Mouse (Mus musculus) left cerebral cortex, postnatal 36 days (tissue): ENCODE data around the gene Vegfd. TPM values are rescaled to one million over a fixed set of nuclear protein-coding genes. Genes with fewer than 3 reads are reported as not detected.

Source experiments
- DNase-seq, 2 experiments: peaks; one replicate each; pipeline ENCODE4 v3.0.0; 2021 to 2022; ENCODE audit warnings: low spot score in 2 of 2, mixed read lengths in 1 of 2
- intact Hi-C: fragments of 180-260 bp; cut with DNase I; formaldehyde crosslinking; loops from one replicate; pipeline ENCODE4 v1.15.1; 2025
- total RNA-seq, 2 experiments: library from RNA; stranded (reverse); gene quantifications; 2 replicates each; pipeline ENCODE4 v1.2.3; 2021

The Vegfd gene
- total RNA-seq, 2 experiments from 2014 or later, result 1.8 to 2.3 TPM

DNA sequence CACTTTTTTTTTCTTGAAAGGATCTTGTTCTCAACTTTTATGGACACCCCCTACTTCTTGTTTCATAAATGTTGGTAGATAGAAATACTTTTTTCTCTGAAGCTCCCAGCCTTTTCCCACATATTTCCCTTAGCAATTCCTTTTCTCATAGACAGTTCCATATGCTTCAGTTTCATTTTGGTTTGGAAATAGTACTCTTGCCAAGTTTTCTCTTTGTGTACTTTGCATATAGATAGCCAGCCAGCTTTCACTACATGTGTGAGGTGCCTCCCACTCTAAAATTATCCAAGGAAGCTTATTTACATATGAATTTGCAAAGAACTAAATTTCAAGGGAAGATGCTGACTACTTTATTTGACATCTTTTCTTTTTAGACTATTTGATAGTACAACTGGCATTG is 44.8 kb downstream of the Vegfd start:
- intact Hi-C loops, result no loop called here
- no peak for DNase-seq

GRCm38 (mm10) chrX:164419471-164419939 is 46.3 kb downstream of the Vegfd start, which contains the start of gene Piga:
Piga (plus strand) TSS chrX:164419787.
- intact Hi-C loops, result no loop called here

DNA sequence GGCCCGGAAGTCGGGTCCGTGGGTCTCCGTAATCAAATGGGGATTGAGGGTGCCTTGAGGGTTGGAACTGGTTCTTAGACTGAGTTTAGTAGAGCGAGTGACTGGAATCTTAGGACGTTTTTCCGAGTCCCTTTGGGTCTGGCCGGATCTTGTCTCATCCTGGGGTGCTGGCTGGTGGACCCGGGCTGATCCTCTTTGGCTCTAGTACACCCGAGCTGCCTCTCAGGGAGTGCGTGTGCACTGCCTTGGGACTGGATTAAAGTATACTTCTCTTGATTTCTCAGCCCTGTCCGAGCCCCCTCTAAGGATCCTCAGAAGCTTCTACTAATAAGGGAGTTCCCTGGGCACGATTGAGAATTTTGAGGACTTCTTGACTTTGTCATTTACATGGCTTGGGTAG is 46.8 kb downstream of the Vegfd start:
- no peak for DNase-seq
- intact Hi-C loops, result no loop called here

More at GRCm38 (mm10) chrX:164419471-164419939, 46.3 kb downstream of the Vegfd start, which contains the start of gene Piga:
- peak; percentile 89 to 90 for DNase-seq

DNA sequence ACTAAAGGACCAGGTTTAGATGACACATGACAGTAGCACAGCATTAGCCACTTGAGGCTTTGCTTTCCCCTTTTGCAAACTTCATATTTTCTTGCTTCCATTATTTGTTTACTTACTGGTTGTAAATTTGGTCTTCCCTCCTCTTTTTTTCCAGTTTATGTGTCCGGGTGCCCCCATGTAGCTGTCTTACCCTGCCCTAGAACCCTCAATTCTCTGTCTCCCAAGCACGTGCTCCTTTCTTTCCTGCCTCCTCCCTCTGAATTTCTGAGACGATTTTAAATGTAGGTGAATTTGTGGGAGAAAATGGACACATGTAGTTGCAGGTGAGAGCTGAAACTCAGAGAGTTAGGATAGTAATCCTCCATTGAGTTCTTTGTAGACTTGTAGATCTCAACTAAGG is 47.3 kb downstream of the Vegfd start:
- intact Hi-C loops, result no loop called here
- no peak for DNase-seq

DNA sequence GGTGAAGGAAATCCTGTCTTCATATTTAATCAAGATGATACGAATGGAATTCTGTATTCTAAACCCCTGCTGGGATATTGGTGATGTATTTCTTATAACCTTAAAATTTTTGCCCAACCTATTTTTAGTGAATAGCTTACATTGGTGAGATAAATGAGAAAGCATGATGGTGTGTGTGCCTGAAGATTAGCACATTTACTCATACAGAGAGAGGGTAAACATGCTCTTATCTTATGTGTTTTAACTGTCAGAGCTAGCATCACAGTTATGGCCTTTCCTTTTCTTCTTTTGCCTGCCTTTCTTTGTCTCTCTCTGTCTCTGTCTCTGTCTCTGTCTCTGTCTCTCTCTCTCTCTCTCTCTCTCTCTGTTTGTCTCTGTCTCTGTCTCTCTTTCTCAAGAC is 51.6 kb downstream of the Vegfd start:
- no peak for DNase-seq
- intact Hi-C loops, result no loop called here

GRCm38 (mm10) chrX:164427295-164427694 is 54.1 kb downstream of the Vegfd start:
- intact Hi-C loops, result no loop called here
- no peak for DNase-seq

GRCm38 (mm10) chrX:164428224-164428623 is 55.0 kb downstream of the Vegfd start:
- no peak for DNase-seq
- intact Hi-C loops, result no loop called here

DNA sequence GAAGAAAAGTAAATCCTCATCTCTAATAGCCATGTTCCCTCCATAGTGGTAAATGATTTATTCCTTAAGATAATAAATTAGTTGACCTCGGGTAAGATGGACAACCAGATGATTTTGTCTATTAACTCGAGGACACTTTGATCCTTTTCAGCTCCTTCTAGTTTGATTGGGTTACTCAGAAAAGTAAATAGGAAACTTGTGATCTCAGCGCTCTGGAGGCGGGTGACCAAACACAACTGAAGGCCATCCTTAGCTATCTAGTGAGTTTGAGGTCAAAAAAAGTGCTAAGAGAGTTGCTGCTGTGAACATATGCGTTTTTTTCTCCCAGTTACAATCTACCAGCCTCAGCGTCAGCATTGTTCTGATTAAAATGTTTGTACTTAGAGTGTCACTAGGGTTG is 57.4 kb downstream of the Vegfd start:
- no peak for DNase-seq
- intact Hi-C loops, result no loop called here

- intact Hi-C loops, result no loop called here
Measured at GRCm38 (mm10) chrX:164431133-164431532, 58.0 kb downstream of the Vegfd start.

GRCm38 (mm10) chrX:164431541-164431940 is 58.4 kb downstream of the Vegfd start:
- intact Hi-C loops, result no loop called here
- DNase-seq, result no peak

More at GRCm38 (mm10) chrX:164431133-164431532, 58.0 kb downstream of the Vegfd start:
- no peak for DNase-seq

DNA sequence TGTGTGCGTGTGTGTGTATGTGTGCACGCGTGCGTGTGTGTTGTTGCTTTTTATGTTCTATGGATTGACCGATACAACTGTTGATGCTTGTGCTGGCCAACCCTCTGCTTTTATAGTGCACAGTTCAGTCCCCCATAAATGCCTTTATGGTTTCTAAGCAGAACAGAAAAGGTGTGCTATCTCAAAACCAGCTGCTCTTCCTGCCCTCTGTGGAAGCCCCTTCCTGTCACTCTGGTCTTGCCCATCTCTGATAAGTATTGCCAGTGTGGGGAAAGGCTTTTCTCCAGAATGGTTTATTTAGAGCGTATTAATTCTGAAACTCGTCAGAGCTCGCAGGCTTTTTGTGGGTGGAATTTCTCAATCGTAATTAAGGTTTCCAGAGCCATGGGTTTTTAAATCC is 59.5 kb downstream of the Vegfd start:
- intact Hi-C loops, result no loop called here
- no peak for DNase-seq

DNA sequence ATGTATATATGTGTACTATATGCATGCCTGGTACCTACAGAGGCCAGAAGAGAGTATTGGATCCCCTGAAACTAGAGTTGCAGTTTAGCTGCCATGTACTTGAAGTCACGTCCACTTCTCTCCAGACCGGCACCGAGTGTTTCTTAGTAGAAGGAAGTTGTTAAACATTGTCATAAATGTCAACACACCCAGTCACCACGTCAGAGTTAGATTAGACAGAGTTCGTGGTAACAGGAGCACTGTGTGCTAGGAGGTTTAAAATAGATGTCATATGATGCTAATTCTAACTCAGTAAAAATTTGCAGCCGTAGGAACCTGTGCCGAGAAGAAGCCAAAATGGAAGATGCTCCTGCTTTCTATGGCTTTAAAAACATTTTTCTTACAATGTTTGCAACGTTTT is 63.5 kb downstream of the Vegfd start, which contains the start of gene Asb11:
Gene Asb11, plus strand, starts transcription at position 286 of the 400 bp plus-strand sequence.
- intact Hi-C loops, result no loop called here
- no peak for DNase-seq

DNA sequence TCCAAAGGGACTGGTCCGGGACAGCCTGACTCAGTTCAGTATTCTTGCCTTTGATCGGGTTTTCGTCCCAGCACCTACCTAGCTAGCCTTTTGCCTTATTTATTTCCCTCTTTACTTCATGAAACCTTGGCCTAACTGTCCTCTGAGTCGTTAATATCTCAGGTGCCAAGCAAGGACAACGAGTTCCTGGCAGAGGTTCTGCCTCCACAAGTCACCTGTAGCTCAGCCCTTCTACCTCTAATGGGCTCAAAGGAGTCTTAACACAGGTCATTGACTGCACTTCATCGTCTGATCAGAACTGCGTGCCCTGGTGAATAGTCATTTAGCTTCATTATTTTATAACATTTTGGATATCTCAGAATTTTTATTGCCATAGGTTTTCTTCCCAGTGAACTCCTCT is 66.3 kb downstream of the Vegfd start:
- DNase-seq, result no peak
- intact Hi-C loops, result no loop called here

GRCm38 (mm10) chrX:164440140-164440539 is 67.0 kb downstream of the Vegfd start:
- intact Hi-C loops, result no loop called here
- DNase-seq, result no peak

- no peak for DNase-seq
- intact Hi-C loops, result no loop called here
Measured at GRCm38 (mm10) chrX:164440703-164441102, 67.5 kb downstream of the Vegfd start.

- DNase-seq, result no peak
- intact Hi-C loops, result no loop called here
Measured at GRCm38 (mm10) chrX:164441306-164441705, 68.1 kb downstream of the Vegfd start.

GRCm38 (mm10) chrX:164445601-164446000 is 72.4 kb downstream of the Vegfd start:
- intact Hi-C loops, result no loop called here
- no peak for DNase-seq

DNA sequence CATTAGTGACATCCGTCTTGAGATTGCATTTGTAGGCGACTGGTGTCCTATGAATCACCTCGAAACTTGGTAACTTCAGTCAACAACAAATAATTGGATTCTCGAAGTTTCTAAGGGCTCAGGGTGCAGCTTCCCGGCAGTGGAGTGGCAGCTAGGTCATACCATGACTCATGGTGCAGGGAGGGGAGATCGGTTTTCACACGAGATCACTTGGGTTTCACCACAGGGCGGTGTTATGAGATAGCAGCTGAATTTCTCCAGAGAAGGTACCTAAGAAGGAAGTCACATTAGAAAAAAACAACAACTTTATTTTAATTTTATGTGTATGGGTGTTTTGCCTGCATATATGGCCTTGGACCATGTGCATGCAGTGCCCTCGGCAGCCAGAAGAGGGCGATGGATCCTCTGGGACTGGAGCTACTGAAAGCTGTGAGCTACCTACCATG is 73.0 kb downstream of the Vegfd start:
- no peak for DNase-seq
- intact Hi-C loops, result no loop called here

GRCm38 (mm10) chrX:164446835-164447681 is 73.9 kb downstream of the Vegfd start:
- intact Hi-C loops, result no loop called here

GRCm38 (mm10) chrX:164447682-164448071 is 74.5 kb downstream of the Vegfd start:
- intact Hi-C loops, result no loop called here
- DNase-seq, result no peak

More at GRCm38 (mm10) chrX:164446835-164447681, 73.9 kb downstream of the Vegfd start:
- no peak for DNase-seq

DNA sequence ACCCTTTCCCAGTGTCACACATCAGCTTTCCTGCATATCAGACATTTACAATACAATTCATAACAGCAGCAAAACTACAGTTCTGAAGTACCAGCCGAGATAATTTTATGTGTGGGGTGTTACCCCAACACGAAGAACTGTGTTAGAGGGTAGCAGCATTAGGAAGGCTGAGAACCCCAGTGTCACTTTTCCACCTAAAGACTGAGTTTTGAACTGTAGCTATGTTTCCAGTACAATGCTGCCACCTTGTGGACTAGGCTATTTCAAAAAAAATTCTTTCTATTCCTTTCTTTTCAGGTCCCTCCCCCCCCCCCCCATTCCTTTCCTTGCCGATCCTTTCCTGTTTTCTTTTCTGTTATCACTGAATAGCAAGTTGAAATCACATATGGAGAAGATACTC is 76.0 kb downstream of the Vegfd start:
- DNase-seq, result no peak
- intact Hi-C loops, result loop anchor here (1.0 kb wide), 1 partner anchor 265 kb away; no protein-coding TSS in a partner anchor
